Mouse (Mus musculus) adrenal gland, adult 2 months (tissue): ENCODE results near the gene Palm. TPM values are rescaled to one million over a fixed set of nuclear protein-coding genes. Genes with fewer than 3 reads are reported as not detected.
A peak's percentile ranks its signal among the peaks of the same experiment; 100 is the strongest.

Experiments used
- DNase-seq: peaks from one replicate; pipeline ENCODE4 v3.0.0; 2021
- polyA plus RNA-seq: library from polyadenylated mRNA; depleted of rRNA; stranded (reverse); fragments of >200 nt; gene quantifications from 2 replicates; pipeline ENCODE4 v1.2.3, GENCODE M21; 2012
- total RNA-seq, 2 experiments: library from RNA; stranded (reverse); gene quantifications; 2 replicates each; pipeline ENCODE4 v1.2.3; 2021

Palm gene
- total and polyA plus RNA-seq, 3 experiments: 68.1 to 138 (median 105) TPM

DNA sequence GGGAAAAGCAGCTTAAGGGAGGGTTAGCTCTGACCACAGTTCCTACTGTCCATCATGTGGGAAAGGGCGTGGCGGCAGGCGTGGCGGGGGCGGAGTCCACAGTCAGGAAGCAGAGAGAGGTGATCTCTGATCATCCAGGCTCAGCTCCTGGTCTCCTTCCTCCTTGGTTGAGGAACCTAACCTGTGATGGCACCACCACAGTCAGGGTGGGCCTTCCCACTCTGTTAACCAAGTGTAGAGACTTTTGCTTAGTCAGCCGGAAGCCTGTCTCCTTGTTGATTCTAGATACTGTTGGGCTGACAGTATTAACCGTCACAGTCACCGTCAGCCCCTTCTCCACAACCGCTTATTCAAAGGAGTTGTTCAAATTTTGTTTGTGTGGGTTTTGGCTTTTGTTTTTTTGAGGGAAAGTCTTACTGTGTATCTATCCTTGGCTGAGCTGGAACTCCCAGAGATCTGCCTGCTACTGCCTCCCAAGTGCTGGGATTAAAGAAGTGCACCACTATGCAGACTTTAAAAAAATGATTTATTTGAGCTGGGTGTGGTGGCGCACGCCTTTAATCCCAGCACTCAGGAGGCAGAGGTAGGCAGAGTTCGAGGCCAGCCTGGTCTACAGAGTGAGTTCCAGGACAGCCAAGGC, 5.0 kb downstream of the Palm start:
- no peak for DNase-seq

DNA sequence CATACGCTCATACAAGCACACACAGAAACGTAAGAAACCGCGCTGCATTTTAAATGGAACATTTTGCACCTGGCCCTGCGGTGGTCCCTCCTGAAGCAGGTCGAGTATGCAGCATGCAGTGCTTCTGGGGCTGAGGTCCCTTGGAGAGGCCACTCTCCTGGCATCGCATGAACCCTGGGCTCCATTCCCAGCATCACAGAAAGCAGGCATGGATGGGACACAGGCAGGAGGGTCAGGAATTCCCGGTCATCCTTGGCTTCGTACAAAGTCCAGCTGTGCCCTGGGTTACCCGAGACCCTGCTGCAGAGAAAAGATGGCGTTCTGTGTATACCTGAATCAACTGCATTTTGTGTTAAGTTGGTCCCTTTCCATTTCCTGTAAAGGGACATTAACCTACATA, 7.1 kb downstream of the Palm start:
- no peak for DNase-seq

DNA sequence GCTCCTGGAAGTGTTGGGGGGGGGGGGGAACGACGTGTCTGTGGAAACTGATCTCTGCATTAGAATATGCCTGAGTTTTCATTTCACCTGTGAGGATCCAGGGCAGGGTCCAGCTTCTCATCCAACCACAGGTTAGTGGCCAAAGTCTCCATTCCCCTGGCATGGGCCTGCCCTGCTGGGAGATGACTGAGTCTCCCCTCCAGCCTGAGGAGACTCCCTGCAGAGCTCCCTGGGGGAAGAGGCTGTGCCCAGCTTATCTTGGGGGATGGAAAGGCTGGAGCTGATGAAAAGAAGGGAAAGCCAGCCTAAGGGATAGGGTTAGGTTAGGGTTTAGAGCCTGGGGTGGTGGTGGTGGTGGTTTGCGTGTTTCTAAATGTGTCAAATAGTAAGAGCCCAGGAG, 8.5 kb downstream of the Palm start:
- DNase-seq: peak; percentile 65

DNA sequence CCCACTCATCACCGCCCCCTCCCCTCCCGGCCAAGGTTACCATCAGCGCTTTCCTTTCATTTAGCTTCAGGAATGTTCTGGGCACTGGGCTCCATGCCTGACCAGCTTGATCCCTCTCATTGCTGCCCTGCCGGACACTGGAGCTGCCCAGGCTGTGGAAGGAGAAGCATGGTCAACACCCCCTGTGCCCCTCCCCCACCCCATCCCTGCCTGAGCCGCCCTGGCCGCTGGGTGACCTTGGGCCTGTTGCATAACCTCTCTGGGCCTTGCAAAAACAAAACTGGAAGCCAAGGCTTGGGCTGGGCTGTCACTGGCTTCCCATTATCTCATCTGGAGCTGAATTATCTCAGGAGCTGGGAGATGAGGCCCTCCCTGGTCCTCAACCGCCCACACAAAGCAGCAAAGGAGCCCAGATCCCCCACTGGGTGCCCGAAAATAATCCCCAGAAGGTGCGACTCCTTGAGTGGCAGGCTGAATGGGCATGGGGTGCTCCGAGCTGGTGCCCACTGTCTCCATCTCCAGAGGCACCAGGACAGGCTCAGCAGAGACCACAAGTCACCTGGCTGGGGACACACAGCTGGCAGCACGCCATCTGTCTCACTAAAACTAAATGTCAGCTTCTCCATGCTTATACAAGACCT, 9.1 kb downstream of the Palm start:
- DNase-seq: peak; percentile 94

DNA sequence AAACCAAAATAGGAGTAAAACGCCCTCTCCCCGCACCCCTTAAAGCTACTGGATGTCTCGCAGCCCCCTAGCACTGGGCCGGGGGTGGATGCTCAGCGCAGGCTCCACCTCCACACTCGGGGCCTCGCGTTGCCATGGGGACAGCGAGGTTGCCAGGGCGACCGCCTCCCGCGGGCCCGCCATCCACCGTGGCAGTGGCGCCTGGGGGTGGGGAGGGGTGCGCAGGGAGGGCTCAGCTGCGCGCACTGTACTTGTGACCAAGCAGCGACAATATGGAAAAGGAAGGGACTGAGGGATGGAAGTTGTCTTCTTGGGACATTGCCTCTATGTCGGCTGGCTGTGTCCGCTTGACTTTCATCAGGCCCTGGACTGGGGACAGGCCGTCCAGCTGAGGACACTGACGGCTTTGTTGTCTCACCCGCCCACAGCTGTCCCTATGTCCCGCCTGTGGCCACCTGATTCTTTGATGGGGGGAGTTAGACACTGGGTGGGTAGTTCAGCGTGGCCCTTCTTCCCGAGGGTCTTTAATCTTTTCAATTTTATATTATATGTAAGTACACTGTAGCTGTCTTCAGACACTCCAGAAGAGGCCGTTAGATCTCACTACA, 10.4 kb downstream of the Palm start:
- peak; percentile 51 for DNase-seq

DNA sequence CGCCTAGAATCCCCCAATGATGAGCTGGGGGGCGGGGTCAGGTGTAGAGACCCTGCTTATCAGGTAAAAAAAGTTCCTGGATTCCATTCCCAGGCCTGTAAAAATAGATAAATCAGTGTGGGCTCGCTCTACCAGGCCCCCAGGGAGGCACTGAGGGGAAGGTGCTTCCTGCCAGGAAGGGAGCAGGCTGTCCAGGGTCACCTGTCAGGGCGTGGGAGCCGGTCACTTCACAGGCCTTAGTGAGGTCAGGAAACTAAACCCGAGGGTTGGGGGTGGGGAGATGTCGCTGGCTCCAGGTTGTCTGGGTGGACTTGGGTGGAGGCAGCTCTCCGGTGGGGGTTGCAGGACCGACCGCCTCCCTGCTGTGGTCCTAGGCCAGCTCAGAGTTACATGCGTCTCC, 12.3 kb downstream of the Palm start:
- peak; percentile 76 for DNase-seq

DNA sequence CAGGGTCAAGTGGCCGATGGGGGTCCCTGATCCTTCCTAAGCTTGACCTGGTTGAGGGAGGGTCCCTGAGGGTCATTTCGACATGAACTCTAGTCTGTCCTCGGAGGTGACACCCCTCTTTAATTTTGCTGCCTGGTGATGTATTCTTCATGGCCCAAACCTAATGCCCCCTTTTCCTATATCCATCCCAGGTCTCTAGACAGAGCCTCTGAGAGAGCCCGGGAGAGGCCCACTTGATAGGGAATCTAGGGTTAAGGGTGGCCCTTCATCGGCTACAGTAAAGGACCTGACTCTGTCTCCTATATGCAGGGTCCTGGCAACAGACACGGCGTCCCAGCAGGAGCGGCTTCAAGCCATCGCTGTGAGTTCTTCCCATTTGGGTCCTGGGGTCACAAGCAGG, 13.0 kb downstream of the Palm start:
- no peak for DNase-seq

DNA sequence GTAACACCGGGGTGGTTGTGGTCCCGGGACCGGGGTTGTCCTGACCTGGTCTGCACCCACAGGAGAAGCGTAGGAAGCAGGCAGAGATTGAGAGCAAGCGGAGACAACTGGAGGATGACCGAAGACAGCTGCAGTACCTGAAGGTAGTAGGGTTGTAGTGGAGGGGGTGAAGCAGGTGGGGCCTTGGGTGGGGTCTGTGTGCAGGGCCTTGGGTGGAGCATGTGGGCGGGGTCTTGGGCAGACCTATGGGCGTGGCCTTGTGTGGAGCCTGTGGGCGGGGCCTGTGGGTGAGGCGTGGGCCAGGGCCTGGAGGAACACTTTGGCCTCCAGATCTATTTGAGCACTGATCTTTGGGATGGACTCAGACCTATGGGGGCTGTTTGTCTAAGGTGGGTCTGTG, 13.6 kb downstream of the Palm start:
- DNase-seq: no peak

DNA sequence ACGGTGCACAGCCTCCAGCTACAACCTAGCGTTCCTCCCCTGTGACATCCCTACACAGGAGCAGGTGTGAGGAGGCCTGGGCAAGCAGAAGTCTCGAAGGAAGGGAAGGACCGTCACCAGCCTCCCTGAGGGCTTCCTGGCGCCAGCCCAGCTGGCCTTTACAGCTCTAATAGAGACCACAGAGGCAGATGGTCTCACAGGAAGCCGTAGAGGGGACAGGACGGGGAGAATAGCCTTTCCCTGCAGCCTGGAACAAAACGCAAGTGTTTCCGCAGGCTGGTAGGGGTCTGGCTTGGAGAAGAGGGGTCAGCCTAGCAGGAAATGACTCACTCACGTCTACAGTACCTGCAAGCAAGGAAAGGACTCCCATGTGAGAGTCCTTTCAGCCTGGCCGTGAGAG, 14.5 kb downstream of the Palm start:
- DNase-seq: peak; percentile 56

DNA sequence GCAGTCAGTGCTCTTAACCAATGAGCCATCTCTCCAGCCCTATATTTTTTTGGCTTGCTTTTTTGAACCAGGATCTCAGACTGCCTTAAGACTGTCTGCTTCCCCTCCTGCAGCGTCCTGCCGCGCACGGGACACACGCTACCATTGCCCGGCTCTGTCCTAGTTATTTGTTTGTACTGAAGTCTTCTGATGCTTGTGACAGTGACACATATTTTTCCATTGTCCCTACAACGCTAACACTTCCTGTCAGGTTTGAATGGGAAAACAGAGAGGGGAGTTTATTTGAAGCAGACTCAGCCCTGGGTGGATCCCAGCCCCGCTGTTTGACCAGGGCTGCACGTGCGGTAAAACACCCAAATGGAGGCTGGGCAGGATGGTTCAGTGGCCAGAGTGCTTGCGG, 15.4 kb downstream of the Palm start:
- DNase-seq: no peak

DNA sequence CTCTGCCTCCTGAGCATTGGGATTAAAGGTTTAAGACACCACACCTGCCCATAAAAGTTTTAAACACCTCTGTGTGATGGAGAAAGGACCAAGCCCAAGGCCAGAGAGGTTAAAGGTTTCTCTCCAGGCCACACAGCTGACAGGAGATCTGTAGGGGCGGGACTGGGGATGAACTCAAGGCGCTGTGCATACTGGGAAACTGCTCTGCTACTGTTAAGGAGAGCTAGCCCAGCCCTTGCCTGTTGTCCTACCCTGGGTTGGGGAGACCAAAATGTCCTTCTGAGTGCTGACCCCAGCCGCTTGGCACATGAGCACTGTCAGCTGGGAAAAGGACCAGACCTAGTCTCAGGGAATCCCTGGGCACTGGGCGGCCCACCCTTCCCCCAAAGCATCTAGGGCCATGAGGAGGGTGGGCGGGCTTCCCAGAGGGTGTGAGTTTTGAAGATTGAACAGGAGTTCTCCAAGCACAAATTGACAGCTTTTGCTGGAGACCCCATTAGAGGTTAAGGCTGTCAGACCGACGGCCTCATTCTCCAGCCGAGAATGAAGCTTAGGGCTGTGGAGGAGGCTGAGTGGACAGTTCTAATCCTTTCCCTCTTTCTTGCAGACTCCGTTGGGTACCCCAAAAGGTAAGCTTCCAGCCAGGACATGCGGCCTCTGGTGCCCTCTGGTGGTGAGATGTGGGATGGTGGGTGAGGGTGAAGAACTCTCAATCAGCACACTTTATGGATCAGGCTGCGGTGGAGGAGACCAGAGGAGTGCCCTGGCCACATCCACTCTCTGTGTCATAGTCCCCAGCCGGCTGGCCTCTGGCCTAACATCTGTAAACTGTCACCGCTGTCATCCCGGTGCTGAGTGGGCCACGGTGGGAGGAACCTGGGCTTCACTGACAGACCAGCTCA, 18.6 kb downstream of the Palm start:
- peak; percentile 88 for DNase-seq

DNA sequence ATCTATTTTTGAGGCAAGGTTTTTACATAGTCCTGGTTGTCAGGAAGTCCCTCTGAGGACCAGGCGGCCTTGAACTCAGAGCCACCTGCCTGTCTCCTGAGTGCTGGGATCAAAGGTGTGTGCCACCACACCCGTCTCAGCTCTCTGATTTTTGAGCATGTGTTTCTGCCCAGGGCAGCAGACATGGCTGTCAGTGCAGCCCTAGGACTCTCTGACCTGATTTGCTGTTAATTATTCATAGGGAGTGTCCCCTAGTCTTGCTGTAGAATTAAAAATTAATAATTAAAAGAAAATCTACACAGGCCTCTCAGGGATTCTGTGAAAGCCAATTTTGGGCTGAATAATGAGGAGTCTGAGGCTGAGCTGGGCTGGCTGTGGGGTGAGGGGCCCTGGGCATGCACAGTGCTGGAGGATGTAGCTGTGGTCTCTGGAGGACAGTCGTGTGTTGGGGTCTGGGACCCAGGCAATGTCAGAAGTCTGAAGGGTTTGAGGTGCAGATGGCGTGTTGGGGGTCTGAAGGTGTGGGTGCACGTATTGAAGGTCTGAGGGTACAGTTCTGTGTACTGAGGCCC, 21.0 kb downstream of the Palm start:
- DNase-seq: no peak

DNA sequence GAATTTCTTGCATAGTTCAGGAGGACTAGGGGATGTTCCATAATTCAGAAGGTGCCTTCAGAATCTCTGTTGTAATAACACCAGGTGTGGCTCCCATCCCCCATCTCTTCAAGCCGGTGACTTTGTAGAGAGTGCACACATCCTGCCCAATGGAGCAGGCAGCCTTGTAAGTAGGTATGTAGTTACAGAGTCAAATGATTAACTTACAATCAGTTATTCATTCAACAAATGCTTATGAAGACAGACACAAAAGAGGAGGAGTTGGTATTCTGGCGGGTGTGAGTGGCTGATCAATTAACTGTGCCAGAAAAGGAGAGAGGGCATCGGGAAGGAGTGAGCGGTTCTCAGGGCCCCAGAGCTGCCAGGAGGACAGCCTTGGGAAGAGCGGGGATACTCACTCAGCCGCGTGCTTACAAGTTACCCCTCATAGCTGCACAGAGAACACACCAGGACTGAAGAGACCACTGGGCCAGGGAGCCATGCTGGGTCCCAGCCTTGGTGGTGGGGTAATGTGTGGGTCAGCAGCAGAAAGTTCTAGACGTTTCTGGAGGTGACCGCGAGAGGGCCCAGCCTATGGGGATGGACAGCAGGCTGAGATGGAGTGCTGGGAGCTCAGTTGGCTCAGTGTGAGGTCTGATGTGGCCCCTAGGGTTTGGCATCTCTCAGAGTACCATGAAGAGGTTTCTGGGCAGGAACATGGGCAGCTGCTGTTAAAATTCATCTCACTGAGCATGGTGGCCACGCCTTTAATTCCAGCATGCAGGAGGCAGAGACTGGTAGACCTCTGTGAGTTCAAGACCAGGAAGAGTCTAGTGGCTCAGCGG, 22.5 kb downstream of the Palm start:
- no peak for DNase-seq

DNA sequence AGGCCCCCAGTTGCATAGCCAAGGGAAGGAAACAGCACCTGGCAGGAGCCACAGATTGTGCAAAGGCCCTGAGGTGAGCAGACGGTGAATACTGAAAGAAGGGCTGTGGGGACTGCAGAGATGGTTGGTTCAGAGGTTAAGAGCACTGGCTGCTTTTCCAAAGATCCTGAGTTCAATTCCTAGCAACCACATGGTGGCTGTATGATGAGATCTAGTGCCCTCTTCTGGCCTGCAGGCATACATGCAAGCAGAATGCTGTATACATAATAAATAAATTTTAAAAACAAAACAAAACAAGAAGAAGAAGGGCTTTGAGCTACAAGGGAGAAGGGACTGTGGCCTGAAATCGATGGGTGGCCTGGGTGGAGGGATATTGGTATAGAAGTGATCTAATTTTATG, 23.7 kb downstream of the Palm start:
- no peak for DNase-seq

DNA sequence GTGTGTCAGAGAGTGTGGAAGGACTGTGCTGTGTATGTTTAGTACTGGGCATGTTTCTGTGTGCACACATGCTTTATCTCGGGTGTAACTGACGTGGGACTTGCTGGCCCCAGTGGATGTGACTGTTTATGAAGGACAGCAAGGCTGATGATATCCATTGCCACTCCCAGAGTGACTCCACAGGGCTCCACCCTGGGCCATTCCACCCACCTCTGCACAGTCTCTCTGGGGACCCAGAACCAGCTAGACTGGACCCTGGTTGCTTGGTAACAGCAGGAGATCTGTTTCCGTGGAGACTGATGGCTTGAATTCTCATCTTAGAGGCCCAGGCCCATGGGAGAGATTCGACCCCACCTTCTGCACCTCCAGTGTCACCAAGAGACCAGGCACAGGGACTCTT, 24.9 kb downstream of the Palm start:
- DNase-seq: no peak

DNA sequence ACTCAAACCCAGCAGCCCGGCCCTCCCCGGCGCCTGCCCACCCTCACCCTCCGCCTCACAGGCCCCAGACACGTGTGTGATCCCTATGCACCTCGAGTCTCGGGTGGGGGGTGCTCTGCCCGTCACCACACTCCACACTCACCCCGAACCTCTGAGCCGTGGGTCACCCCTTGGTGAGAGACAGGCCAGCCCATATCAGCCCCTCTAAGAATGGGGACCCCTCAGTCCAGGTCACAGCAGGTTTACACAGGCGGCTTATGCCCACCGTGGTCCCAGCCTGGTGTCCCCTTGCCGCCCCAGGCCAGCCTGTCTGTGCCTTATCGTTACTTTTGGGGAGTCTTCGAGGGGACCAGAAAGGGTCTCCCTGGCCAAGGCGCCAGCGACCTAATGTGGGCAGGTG, 26.2 kb downstream of the Palm start:
- no peak for DNase-seq

DNA sequence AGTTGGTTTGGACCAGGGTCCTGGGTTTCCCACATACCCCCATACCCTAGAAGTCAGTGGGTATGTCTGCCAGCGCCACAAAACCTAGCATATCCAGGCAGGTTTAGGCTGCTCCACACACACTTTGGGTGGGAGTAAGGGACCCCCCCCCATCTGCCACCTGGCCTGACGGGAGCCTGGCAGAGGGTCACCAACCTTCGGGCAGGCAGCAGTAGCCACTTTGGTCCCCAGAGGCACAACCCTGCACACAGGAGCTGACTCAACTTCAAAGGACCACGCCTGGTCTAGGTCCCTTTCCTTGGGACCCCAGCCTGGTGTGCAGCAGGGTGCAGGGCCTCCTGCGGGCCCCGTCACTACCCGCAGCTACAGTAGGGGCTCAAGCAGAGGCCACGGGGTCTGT, 26.9 kb downstream of the Palm start:
- DNase-seq: no peak

DNA sequence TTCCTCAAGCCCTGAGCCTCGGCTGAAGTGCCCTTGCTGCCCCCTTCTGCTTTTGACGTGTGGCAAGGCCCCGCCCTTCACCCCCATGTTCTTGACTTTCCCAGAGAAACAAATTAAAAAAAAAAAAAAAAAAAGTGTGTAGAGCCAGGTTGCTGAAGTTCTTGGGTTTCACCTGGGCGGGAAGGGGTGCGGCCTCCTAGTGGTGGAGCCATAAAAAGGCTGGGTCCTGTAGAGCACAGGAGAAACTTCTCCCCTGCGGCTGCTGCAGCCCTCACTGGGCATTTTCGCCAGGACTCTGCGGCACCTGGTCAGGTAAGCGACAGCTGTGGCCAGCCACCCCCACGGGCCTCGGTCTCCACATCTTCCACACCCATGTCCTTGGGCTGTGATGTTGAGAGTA, 27.4 kb downstream of the Palm start, which contains the start of gene Misp:
Misp (plus strand) TSS at position 208 of the 400 bp plus-strand sequence.
- DNase-seq: no peak

DNA sequence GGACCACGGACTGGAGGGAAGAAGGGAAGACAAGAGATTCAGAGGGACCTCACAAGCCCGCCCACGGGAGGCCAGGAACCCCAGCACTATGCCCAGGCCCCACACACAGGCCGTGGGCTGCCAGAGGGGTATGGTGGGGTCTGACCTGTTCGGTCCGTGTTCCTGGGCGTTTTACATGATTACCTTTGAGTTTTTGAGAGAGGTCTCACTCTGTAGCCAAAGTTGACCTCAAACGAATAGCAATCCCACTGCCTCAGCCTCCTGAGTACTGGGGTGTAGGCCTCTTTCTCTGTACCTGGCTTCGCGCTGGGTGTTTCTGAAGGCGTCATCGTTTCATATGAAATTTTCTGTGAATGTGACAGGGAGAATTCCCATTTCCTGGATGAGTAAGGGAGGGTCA, 28.4 kb downstream of the Palm start:
- no peak for DNase-seq

DNA sequence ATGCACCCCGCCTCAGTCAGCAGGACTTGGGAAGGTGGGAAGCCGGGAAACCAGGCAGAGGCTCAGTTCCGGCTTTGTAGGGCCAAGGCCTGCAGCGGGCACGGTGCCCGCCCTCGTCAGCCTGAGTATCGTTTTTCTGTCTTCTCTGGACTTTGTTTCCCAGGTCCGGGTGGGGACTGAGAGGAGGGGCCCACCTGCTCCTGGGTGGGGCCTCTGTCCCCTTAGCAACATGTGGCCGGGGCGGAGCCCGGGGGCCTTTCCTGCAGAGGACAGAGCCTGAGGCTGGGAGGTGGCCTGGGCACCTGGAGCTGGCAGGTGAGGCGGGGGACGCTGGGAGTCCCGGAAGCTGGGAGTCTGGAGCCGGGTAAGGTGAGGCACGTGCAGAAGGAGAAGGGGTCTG, 29.0 kb downstream of the Palm start:
- DNase-seq: no peak

DNA sequence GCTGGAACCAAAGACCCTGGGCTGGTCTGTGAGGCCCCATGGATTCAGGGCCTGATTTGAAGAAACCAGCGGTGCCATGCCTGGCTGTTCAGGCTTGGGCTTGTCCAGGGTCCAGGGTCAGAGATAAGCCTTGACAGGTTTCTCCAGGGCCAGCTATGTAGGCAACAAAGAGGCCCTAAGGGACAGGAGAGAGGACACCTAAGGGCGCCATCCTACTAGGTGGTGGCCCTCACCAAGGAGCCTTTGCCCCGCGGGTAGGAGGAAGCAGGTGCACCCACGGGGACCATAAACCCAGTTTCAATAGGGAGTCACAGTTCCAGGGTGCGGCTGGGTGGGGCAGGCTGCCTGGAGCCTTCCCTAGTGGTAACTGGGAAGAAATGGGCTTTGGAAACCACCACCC, 29.6 kb downstream of the Palm start:
- no peak for DNase-seq
